9 mouse cellular contexts compared by ENCODE assay signal in the genomic region with DNA sequence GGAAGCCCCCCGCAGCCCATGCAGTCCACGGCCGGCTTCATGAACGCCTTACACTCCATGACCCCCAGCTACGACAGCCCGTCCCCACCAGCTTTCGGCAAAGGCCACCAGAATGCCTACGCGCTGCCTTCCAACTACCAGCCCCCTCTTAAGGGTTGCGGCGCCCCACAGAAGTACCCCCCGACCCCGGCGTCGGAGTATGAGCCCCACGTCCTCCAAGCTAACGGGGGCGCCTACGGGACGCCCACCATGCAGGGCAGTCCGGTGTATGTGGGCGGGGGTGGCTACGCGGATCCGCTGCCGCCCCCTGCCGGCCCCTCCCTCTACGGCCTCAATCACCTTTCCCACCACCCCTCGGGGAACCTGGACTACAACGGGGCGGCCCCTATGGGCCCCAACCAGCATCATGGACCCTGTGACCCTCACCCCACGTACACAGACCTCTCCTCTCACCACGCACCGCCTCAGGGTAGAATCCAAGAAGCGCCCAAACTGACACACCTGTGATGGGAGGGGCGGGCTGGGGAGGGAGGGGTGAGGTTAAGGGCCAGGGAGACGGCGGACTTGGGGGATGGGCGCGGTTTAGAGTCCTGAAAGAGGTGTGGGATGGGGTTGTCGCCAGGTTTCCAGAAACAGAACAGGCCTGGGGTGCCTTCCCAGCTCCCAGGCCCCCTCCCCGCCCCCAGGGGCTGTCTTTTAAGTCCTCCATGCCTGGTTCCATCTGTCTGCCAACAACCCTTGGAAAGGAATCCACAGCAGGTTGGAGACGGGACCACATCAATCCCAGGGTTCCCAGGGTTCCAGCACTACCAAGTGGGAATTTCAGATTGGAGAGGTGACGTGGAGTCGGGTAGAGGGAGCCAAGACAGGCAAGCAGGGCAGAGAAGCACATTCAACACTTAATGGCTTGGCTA. TPM values are rescaled to one million over a fixed set of nuclear protein-coding genes. Genes with fewer than 3 reads are reported as not detected.
DNase-seq lines count a peak whose midpoint lies in the region; ATAC-seq lines count a peak whose summit lies in the region.
"Had no signal": no experiment of that assay in that cellular context is flagged by ENCODE, and none has a peak within 500 bp of the region (broad histone marks: within the 10 kb centered on the region; RNA-seq: fewer than 3 reads in every experiment).

No protein-coding gene starts in this region.

- WGBS in hindbrain, embryonic 16.5 days = 2% methylated on average over 44 of the region's 45 CpGs
- 6% methylated on average over 45 of the region's 45 CpGs for WGBS in limb, embryonic 15.5 days

- DNase-seq in adrenal gland, adult 2 months = peak; percentile 72
- no peak for DNase-seq in adrenal gland, postnatal 25 days
- DNase-seq in ES-CJ7 (ENCODE audit: low read depth, low spot score) = peak; percentile 84
- no peak for DNase-seq in spleen, postnatal 10 days (ENCODE audit: low spot score in 2 of 2)
- DNase-seq in left cerebral cortex, postnatal 36 days (ENCODE audit: low spot score in 2 of 2) = no peak
- no peak for DNase-seq in cerebellum, postnatal 36 days
- DNase-seq: right cerebral cortex, adult 18-20 months had no signal

- peak overlapping the region; percentile 91 for H3K27ac ChIP-seq in hindbrain, embryonic 16.5 days (ENCODE audit: low read depth, low read length)
- no peak overlapping the region for H3K27ac ChIP-seq in limb, embryonic 15.5 days

- no peaks in the 10 kb centered on the region for H3K9me3 ChIP-seq in hindbrain, embryonic 16.5 days (ENCODE audit: control insufficient read depth, low read length)
- H3K9me3 ChIP-seq in limb, embryonic 15.5 days = no peaks in the 10 kb centered on the region

- H3K4me2 ChIP-seq in hindbrain, embryonic 16.5 days (ENCODE audit: low read length) = peak overlapping the region; percentile 62
- H3K4me2 ChIP-seq in limb, embryonic 15.5 days = peak overlapping the region; percentile 40

- peak overlapping the region; percentile 62 for H3K9ac ChIP-seq in hindbrain, embryonic 16.5 days (ENCODE audit: low read depth, low read length)
- H3K9ac ChIP-seq in limb, embryonic 15.5 days = no peak overlapping the region

- no peaks in the 10 kb centered on the region for H3K36me3 ChIP-seq in hindbrain, embryonic 16.5 days (ENCODE audit: control insufficient read depth, insufficient read depth, low read length)
- no peaks in the 10 kb centered on the region for H3K36me3 ChIP-seq in limb, embryonic 15.5 days

- ATAC-seq in hindbrain, embryonic 16.5 days = no peak
- ATAC-seq in limb, embryonic 15.5 days (ENCODE audit: insufficient number of reproducible peaks, low FRiP score, low TSS enrichment, low read depth) = no peak

- peaks cover 30% of the 10 kb centered on the region for H3K27me3 ChIP-seq in hindbrain, embryonic 16.5 days (replicated peaks; ENCODE audit: control insufficient read depth, insufficient read depth, low read length)
- H3K27me3 ChIP-seq in limb, embryonic 15.5 days = peaks cover 92% of the 10 kb centered on the region

- peak overlapping the region; percentile 30 for H3K4me3 ChIP-seq in hindbrain, embryonic 16.5 days (ENCODE audit: low read length)
- H3K4me3 ChIP-seq in limb, embryonic 15.5 days = peak overlapping the region; percentile 29

- peaks cover 38% of the 10 kb centered on the region for H3K4me1 ChIP-seq in hindbrain, embryonic 16.5 days (ENCODE audit: control insufficient read depth, insufficient read depth, low read depth, low read length)
- H3K4me1 ChIP-seq in limb, embryonic 15.5 days = peaks cover 26% of the 10 kb centered on the region

- intact Hi-C loops in left cerebral cortex, postnatal 36 days (cut with DNase I) = no loop called here

RNA-seq across cellular contexts. Expression of gene Hoxb2, which starts 4.2 kb away (rescaled TPM):
- 10 to 100 TPM; 18.7 to 22.6 TPM for total RNA-seq in adrenal gland, adult 2 months (2021)
- 69.6 and 86.1 TPM in 2 replicates for polyA plus RNA-seq in adrenal gland, adult 2 months (2012; rRNA removed)
- total RNA-seq in adrenal gland, postnatal 25 days (2021) = 24.0 and 25.6 TPM in 2 replicates
- 20.0 and 20.8 TPM in 2 replicates for polyA plus RNA-seq in hindbrain, embryonic 16.5 days (2015; fragmentation: Nextera tagmentation; extraction: Ambion mirVana)
- 3.1 and 4.8 TPM in 2 replicates for polyA plus RNA-seq in limb, embryonic 15.5 days (2015; fragmentation: Nextera tagmentation; extraction: Ambion mirVana)
- not detected for total RNA-seq in left cerebral cortex, postnatal 36 days (2021)

RNA-seq across cellular contexts. Expression of gene Hoxb1, which starts 19.4 kb away (rescaled TPM):
- not detected for total RNA-seq in adrenal gland, adult 2 months (2021)
- polyA plus RNA-seq in adrenal gland, adult 2 months (2012; rRNA removed) = not detected in 2 replicates
- not detected in 2 replicates for total RNA-seq in adrenal gland, postnatal 25 days (2021)
- polyA plus RNA-seq in hindbrain, embryonic 16.5 days (2015; fragmentation: Nextera tagmentation; extraction: Ambion mirVana) = 0.21 and 0.35 TPM in 2 replicates
- 0.15 TPM in 1 of 2 replicates, not detected in the other for polyA plus RNA-seq in limb, embryonic 15.5 days (2015; fragmentation: Nextera tagmentation; extraction: Ambion mirVana)
- not detected for total RNA-seq in left cerebral cortex, postnatal 36 days (2021)

RNA-seq across cellular contexts. Expression of gene Hoxb3, which starts 23.0 kb away (rescaled TPM):
- 10 to 100 TPM; 20.1 to 21.9 TPM for total RNA-seq in adrenal gland, adult 2 months (2021)
- 89.4 and 94.9 TPM in 2 replicates for polyA plus RNA-seq in adrenal gland, adult 2 months (2012; rRNA removed)
- 33.0 and 40.1 TPM in 2 replicates for total RNA-seq in adrenal gland, postnatal 25 days (2021)
- polyA plus RNA-seq in hindbrain, embryonic 16.5 days (2015; fragmentation: Nextera tagmentation; extraction: Ambion mirVana) = 4.8 and 5.6 TPM in 2 replicates
- polyA plus RNA-seq in limb, embryonic 15.5 days (2015; fragmentation: Nextera tagmentation; extraction: Ambion mirVana) = 0.23 and 0.27 TPM in 2 replicates
- not detected for total RNA-seq in left cerebral cortex, postnatal 36 days (2021)

RNA-seq across cellular contexts. Expression of gene Hoxb4, which starts 28.1 kb away (rescaled TPM):
- total RNA-seq in adrenal gland, adult 2 months (2021) = 10 to 100 TPM; 16.7 to 21.8 TPM
- polyA plus RNA-seq in adrenal gland, adult 2 months (2012; rRNA removed) = 27.9 and 30.0 TPM in 2 replicates
- total RNA-seq in adrenal gland, postnatal 25 days (2021) = 27.6 and 31.5 TPM in 2 replicates
- 2.5 and 3.3 TPM in 2 replicates for polyA plus RNA-seq in hindbrain, embryonic 16.5 days (2015; fragmentation: Nextera tagmentation; extraction: Ambion mirVana)
- polyA plus RNA-seq in limb, embryonic 15.5 days (2015; fragmentation: Nextera tagmentation; extraction: Ambion mirVana) = 0.29 and 0.41 TPM in 2 replicates
- total RNA-seq in left cerebral cortex, postnatal 36 days (2021) = not detected

RNA-seq across cellular contexts. Expression of gene Hoxb5, which starts 43.0 kb away (rescaled TPM):
- total RNA-seq in adrenal gland, adult 2 months (2021) = 10 to 100 TPM; 15.2 to 31.6 TPM
- 43.4 and 45.6 TPM in 2 replicates for polyA plus RNA-seq in adrenal gland, adult 2 months (2012; rRNA removed)
- 36.5 and 36.8 TPM in 2 replicates for total RNA-seq in adrenal gland, postnatal 25 days (2021)
- 120 and 133 TPM in 2 replicates for polyA plus RNA-seq in hindbrain, embryonic 16.5 days (2015; fragmentation: Nextera tagmentation; extraction: Ambion mirVana)
- polyA plus RNA-seq in limb, embryonic 15.5 days (2015; fragmentation: Nextera tagmentation; extraction: Ambion mirVana) = 0.60 and 0.73 TPM in 2 replicates
- total RNA-seq in left cerebral cortex, postnatal 36 days (2021) = not detected

Comparison
In these comparisons a context has a peak if more than half of its experiments do, and no peak if none do; other contexts are left out.
1. DNase-seq: peak in adrenal gland, adult 2 months (single experiment) and ES-CJ7 (single experiment); none in adrenal gland, postnatal 25 days (single experiment), spleen, postnatal 10 days (0 of 2), left cerebral cortex, postnatal 36 days (0 of 2) and cerebellum, postnatal 36 days (0 of 2).
2. RNA of gene Hoxb2, which starts 4.2 kb away (total RNA-seq): 24.0 to 25.6 TPM in adrenal gland, postnatal 25 days and 18.7 to 22.6 TPM in adrenal gland, adult 2 months; not detected in left cerebral cortex, postnatal 36 days; every median in the first group is over 10 times any median in the second.
3. RNA of gene Hoxb3, which starts 23.0 kb away (total RNA-seq): 33.0 to 40.1 TPM in adrenal gland, postnatal 25 days and 20.1 to 21.9 TPM in adrenal gland, adult 2 months; not detected in left cerebral cortex, postnatal 36 days; every median in the first group is over 10 times any median in the second.